Mouse (Mus musculus) E14TG2a.4 (cell line): Measurements from ENCODE around the gene Yipf2.

ENCODE experiments used
- CTCF ChIP-seq: conservative IDR thresholded peaks from 2 replicates; pipeline ENCODE4 v1.5.1; 2014; ENCODE audit warnings: low read length
- POU5F1 ChIP-seq: IDR thresholded peaks from 2 replicates; pipeline ENCODE4 v1.6.1; 2014; ENCODE audit warnings: low read length, borderline replicate concordance

- TF ChIP-seq CTCF (no peak), POU5F1 (0 out of 2 replicates have a peak, but pooled peaks have one; percentile 38)
These were observed at the start of gene Yipf2, which contains the start of gene Timm29 for GRCm38 (mm10) chr9:21592703-21593121.
